Mouse (Mus musculus) stomach, embryonic 14.5 days (tissue): ENCODE data around the gene Fam13a. TPM values are rescaled to one million over a fixed set of nuclear protein-coding genes. Genes with fewer than 3 reads are reported as not detected.

Experiments used
- ATAC-seq: fragments of 200-750 bp; cut with Nextera tagmentation; 2 replicates; pipeline ENCODE4 v1.8.0; 2017; ENCODE audit warnings: low read depth, moderate TSS enrichment; ENCODE audit not compliant: insufficient number of reproducible peaks, insufficient read depth, low FRiP score
- H3K27ac ChIP-seq: fragments of 300-500 bp; sonication (generic); 2 replicates; pipeline ENCODE4 v1.5.1; 2014; ENCODE audit warnings: mild to moderate bottlenecking, low read length, moderate library complexity, mixed read lengths
- H3K27me3 ChIP-seq: fragments of 300-500 bp; sonication (generic); 2 replicates; pipeline ENCODE4 v1.6.1; 2014; ENCODE audit warnings: low read length, control low read depth, mixed read lengths; ENCODE audit not compliant: control insufficient read depth, insufficient read depth
- H3K36me3 ChIP-seq: fragments of 300-500 bp; sonication (generic); 2 replicates; pipeline ENCODE4 v1.6.1; 2014; ENCODE audit warnings: mild to moderate bottlenecking, control low read depth, low read length, moderate library complexity, mixed read lengths; ENCODE audit not compliant: control insufficient read depth, insufficient read depth
- H3K4me1 ChIP-seq: fragments of 300-500 bp; sonication (generic); 2 replicates; pipeline ENCODE4 v1.6.1; 2014; ENCODE audit warnings: low read length, control low read depth, mixed read lengths; ENCODE audit not compliant: control insufficient read depth, insufficient read depth
- H3K4me2 ChIP-seq: fragments of 300-500 bp; sonication (generic); replicated peaks from 2 replicates; pipeline ENCODE4 v1.6.1; 2014; ENCODE audit warnings: low read depth, low read length, control low read depth
- H3K4me3 ChIP-seq: fragments of 300-500 bp; sonication (generic); 2 replicates; pipeline ENCODE4 v1.5.1; 2014; ENCODE audit warnings: low read depth, low read length, control low read depth
- H3K9ac ChIP-seq: fragments of 300-500 bp; sonication (generic); replicated peaks from 2 replicates; pipeline ENCODE4 v1.6.1; 2014; ENCODE audit warnings: low read depth, mild to moderate bottlenecking, control low read depth, low read length, moderate library complexity, mixed read lengths
- H3K9me3 ChIP-seq: fragments of 300-500 bp; sonication (generic); 2 replicates; pipeline ENCODE4 v1.6.1; 2016; ENCODE audit warnings: low read depth, low read length, control low read depth; ENCODE audit not compliant: control insufficient read depth
- WGBS: fragments of 180-500 bp; shearing (Covaris S2); extraction: QIAGEN DNeasy Blood & Tissue Kit; methylation state at CpG from one replicate; pipeline ENCODE4 v1.1.7; 2014; 5-methylcytosine and 5-hydroxymethylcytosine counted together
- polyA plus RNA-seq: library from polyadenylated mRNA; unstranded; fragments of >200 nt; fragmentation: Nextera tagmentation; extraction: Ambion mirVana; gene quantifications from 2 replicates; pipeline ENCODE4 v1.2.1, GENCODE M21; 2014

The Fam13a gene
- polyA plus RNA-seq, 1 experiment from 2014 or later = 11.8 TPM

- Histone ChIP-seq H3K9ac (no peak overlapping the region), H3K4me3 (no peak overlapping the region), H3K9me3 (no peaks in the 10 kb centered on the region), H3K36me3 (no peaks in the 10 kb centered on the region), H3K4me1 (no peaks in the 10 kb centered on the region), H3K27ac (no peak overlapping the region), H3K4me2 (no peak overlapping the region), H3K27me3 (no peaks in the 10 kb centered on the region)
- 75% methylated on average over 6 of the region's 6 CpGs for WGBS
- ATAC-seq = no peak
Observed at GRCm38 (mm10) chr6:59031539-59031938, 7.2 kb upstream of the Fam13a start.

- H3K9ac ChIP-seq = no peak overlapping the region
- H3K4me2 ChIP-seq = no peak overlapping the region
- no peaks in the 10 kb centered on the region for H3K9me3 ChIP-seq
- 83% methylated on average over 2 of the region's 2 CpGs for WGBS
- H3K27me3 ChIP-seq = no peaks in the 10 kb centered on the region
- H3K4me3 ChIP-seq = no peak overlapping the region
- no peak overlapping the region for H3K27ac ChIP-seq
- no peaks in the 10 kb centered on the region for H3K36me3 ChIP-seq
- H3K4me1 ChIP-seq = no peaks in the 10 kb centered on the region
- ATAC-seq = no peak
Observed at GRCm38 (mm10) chr6:59030667-59031066, 6.3 kb upstream of the Fam13a start.

- Histone ChIP-seq H3K4me2 (no peak overlapping the region), H3K9me3 (no peaks in the 10 kb centered on the region), H3K4me3 (no peak overlapping the region), H3K27ac (no peak overlapping the region), H3K9ac (no peak overlapping the region), H3K4me1 (no peaks in the 10 kb centered on the region), H3K27me3 (no peaks in the 10 kb centered on the region), H3K36me3 (no peaks in the 10 kb centered on the region)
- ATAC-seq = no peak
Observed at GRCm38 (mm10) chr6:59030037-59030436, 5.7 kb upstream of the Fam13a start.

- Histone ChIP-seq H3K4me3 (no peak overlapping the region), H3K9ac (no peak overlapping the region), H3K4me1 (no peaks in the 10 kb centered on the region), H3K9me3 (no peaks in the 10 kb centered on the region), H3K27me3 (no peaks in the 10 kb centered on the region), H3K27ac (no peak overlapping the region), H3K4me2 (no peak overlapping the region), H3K36me3 (no peaks in the 10 kb centered on the region)
- 72% methylated on average over 2 of the region's 2 CpGs for WGBS
- no peak for ATAC-seq
Observed at GRCm38 (mm10) chr6:59028871-59029270, 4.5 kb upstream of the Fam13a start.

- H3K4me2 ChIP-seq = peak overlapping the region; percentile 46
- H3K9me3 ChIP-seq = no peaks in the 10 kb centered on the region
- 0 out of 2 replicates have a peak, but pooled peaks cover 2% of the 10 kb centered on the region for H3K4me1 ChIP-seq
- 20% methylated on average over 3 of the region's 3 CpGs for WGBS
- no peaks in the 10 kb centered on the region for H3K27me3 ChIP-seq
- H3K9ac ChIP-seq = no peak overlapping the region
- ATAC-seq = peak; percentile 47; the same call in 1 of the 2 replicates
- no peaks in the 10 kb centered on the region for H3K36me3 ChIP-seq
- no peak overlapping the region; the same call in 1 of the 2 replicates for H3K27ac ChIP-seq
- H3K4me3 ChIP-seq = peak overlapping the region; percentile 44
Observed at GRCm38 (mm10) chr6:59024806-59025205, 457 bp upstream of the Fam13a start.

GRCm38 (mm10) chr6:59023455-59024163, 740 bp downstream of the Fam13a start:
- 0 out of 2 replicates have a peak, but pooled peaks cover 2% of the 10 kb centered on the region for H3K4me1 ChIP-seq
- no peaks in the 10 kb centered on the region for H3K27me3 ChIP-seq
- no peaks in the 10 kb centered on the region for H3K9me3 ChIP-seq
- H3K27ac ChIP-seq = 0 out of 2 replicates have a peak overlapping the region, but pooled peaks have one; percentile 64
- H3K36me3 ChIP-seq = no peaks in the 10 kb centered on the region
- ATAC-seq = no peak
- peak overlapping the region; percentile 11 for H3K9ac ChIP-seq
- 45% methylated on average over 6 of the region's 6 CpGs for WGBS
- H3K4me3 ChIP-seq = peak overlapping the region; percentile 44
- peak overlapping the region; percentile 46 for H3K4me2 ChIP-seq

- no peaks in the 10 kb centered on the region for H3K9me3 ChIP-seq
- no peak overlapping the region for H3K4me2 ChIP-seq
- no peak overlapping the region for H3K9ac ChIP-seq
- 66% methylated on average over 2 of the region's 2 CpGs for WGBS
- H3K36me3 ChIP-seq = no peaks in the 10 kb centered on the region
- 0 out of 2 replicates have a peak, but pooled peaks cover 2% of the 10 kb centered on the region for H3K4me1 ChIP-seq
- H3K27ac ChIP-seq = no peak overlapping the region
- H3K27me3 ChIP-seq = no peaks in the 10 kb centered on the region
- no peak for ATAC-seq
- H3K4me3 ChIP-seq = no peak overlapping the region
Observed at GRCm38 (mm10) chr6:59022621-59023020, 1.7 kb downstream of the Fam13a start.

- H3K9ac ChIP-seq = no peak overlapping the region
- H3K9me3 ChIP-seq = no peaks in the 10 kb centered on the region
- H3K4me2 ChIP-seq = no peak overlapping the region
- no peaks in the 10 kb centered on the region for H3K36me3 ChIP-seq
- WGBS = 78% methylated on average over 2 of the region's 2 CpGs
- no peak overlapping the region for H3K4me3 ChIP-seq
- H3K4me1 ChIP-seq = 0 out of 2 replicates have a peak, but pooled peaks cover 2% of the 10 kb centered on the region
- no peak for ATAC-seq
- H3K27me3 ChIP-seq = no peaks in the 10 kb centered on the region
- H3K27ac ChIP-seq = no peak overlapping the region
Observed at GRCm38 (mm10) chr6:59020346-59020745, 4.0 kb downstream of the Fam13a start.

- no peak for ATAC-seq
- Histone ChIP-seq H3K9ac (no peak overlapping the region), H3K4me3 (no peak overlapping the region), H3K27me3 (no peaks in the 10 kb centered on the region), H3K27ac (no peak overlapping the region), H3K4me2 (no peak overlapping the region), H3K4me1 (0 out of 2 replicates have a peak, but pooled peaks cover 2% of the 10 kb centered on the region), H3K36me3 (no peaks in the 10 kb centered on the region), H3K9me3 (no peaks in the 10 kb centered on the region)
- 66% methylated on average over 1 of the region's 1 CpGs for WGBS
Observed at GRCm38 (mm10) chr6:59019847-59020246, 4.5 kb downstream of the Fam13a start.
